Mouse (Mus musculus) CH12.LX (cell line): Measurements from ENCODE around the gene Cxcl1. TPM values are rescaled to one million over a fixed set of nuclear protein-coding genes. Genes with fewer than 3 reads are reported as not detected.

Source experiments
- DNase-seq: peaks from one replicate; pipeline ENCODE4 v3.0.0-alpha.2; 2013; ENCODE audit errors: extremely low read depth
- H3K27ac ChIP-seq: 2 replicates; pipeline ENCODE4 v1.5.1; 2012; ENCODE audit warnings: low read depth, mild to moderate bottlenecking, control low read depth, moderate library complexity; ENCODE audit not compliant: insufficient read depth
- H3K27me3 ChIP-seq: replicated peaks from 2 replicates; pipeline ENCODE3; 2012; ENCODE audit warnings: inconsistent platforms
- H3K36me3 ChIP-seq, 2 experiments: replicated peaks in 1 of 2; 2 replicates each; pipeline versions ENCODE3 to v1.6.1; 2012; ENCODE audit warnings: inconsistent platforms in 1 of 2, low read length in 1 of 2, mild to moderate bottlenecking in 1 of 2, mixed read lengths in 1 of 2, moderate library complexity in 1 of 2; ENCODE audit not compliant: control insufficient read depth in 1 of 2, insufficient read depth in 1 of 2
- H3K4me1 ChIP-seq, 2 experiments: 2 replicates each; pipeline ENCODE4 v1.6.1; 2012; ENCODE audit warnings: inconsistent platforms in 1 of 2, moderate library complexity in 1 of 2; ENCODE audit not compliant: insufficient read depth in 2 of 2, control insufficient read depth in 1 of 2
- H3K4me2 ChIP-seq: 2 replicates; pipeline ENCODE4 v1.6.1; 2012; ENCODE audit warnings: low read depth, mild to moderate bottlenecking, control low read depth; ENCODE audit not compliant: poor library complexity, insufficient read depth, severe bottlenecking
- H3K4me3 ChIP-seq, 3 experiments: fragments of 150-350 bp in 1 of 3; sonication (generic) in 1 of 3; replicated peaks in 1 of 3; 2 replicates each; pipeline versions ENCODE3 to v1.5.1; 2011 to 2012; ENCODE audit warnings: low read depth in 2 of 3, low read length in 2 of 3, mild to moderate bottlenecking in 2 of 3, moderate library complexity in 2 of 3, control low read depth in 1 of 3, improper control_type of control experiment in 1 of 3, inconsistent platforms in 1 of 3, mixed read lengths in 1 of 3; ENCODE audit not compliant: poor library complexity in 1 of 3
- H3K79me2 ChIP-seq: replicated peaks from 2 replicates; pipeline ENCODE4 v1.6.1; 2012; ENCODE audit warnings: mild to moderate bottlenecking, moderate library complexity; ENCODE audit not compliant: control insufficient read depth, poor library complexity, insufficient read depth, severe bottlenecking; ENCODE audit errors: extremely low read depth
- H3K9ac ChIP-seq: 2 replicates; pipeline ENCODE4 v1.6.1; 2012; ENCODE audit warnings: low read depth, mild to moderate bottlenecking, control low read depth, moderate library complexity; ENCODE audit not compliant: insufficient read depth
- H3K9me3 ChIP-seq: replicated peaks from 2 replicates; pipeline ENCODE3; 2012; ENCODE audit warnings: low read length, inconsistent platforms, mixed read lengths
- BHLHE40 ChIP-seq: IDR thresholded peaks from 2 replicates; pipeline ENCODE4 v1.6.1; 2011; ENCODE audit warnings: mild to moderate bottlenecking, low read depth, low read length, improper control_type of control experiment
- CHD1 ChIP-seq: IDR thresholded peaks from 2 replicates; pipeline ENCODE4 v1.6.1; 2012; ENCODE audit warnings: low read depth, low read length, improper control_type of control experiment, inconsistent platforms
- CHD2 ChIP-seq: IDR thresholded peaks from 2 replicates; pipeline ENCODE4 v1.6.1; 2011; ENCODE audit warnings: low read length, improper control_type of control experiment
- CTCF ChIP-seq, 2 experiments: IDR thresholded peaks in 1 of 2; conservative IDR thresholded peaks in 1 of 2; 2 replicates each; pipeline ENCODE4 v1.5.1; 2011 to 2012; ENCODE audit warnings: low read depth in 2 of 2, low read length in 2 of 2, improper control_type of control experiment in 1 of 2, inconsistent platforms in 1 of 2, mild to moderate bottlenecking in 1 of 2, moderate library complexity in 1 of 2
- ELF1 ChIP-seq: IDR thresholded peaks from 2 replicates; pipeline ENCODE4 v1.6.1; 2014; ENCODE audit warnings: low read depth, mild to moderate bottlenecking, inconsistent platforms, low read length, improper control_type of control experiment
- EP300 ChIP-seq: IDR thresholded peaks from 2 replicates; pipeline ENCODE4 v1.6.1; 2011; ENCODE audit warnings: low read length, improper control_type of control experiment
- GABPA ChIP-seq: IDR thresholded peaks from 2 replicates; pipeline ENCODE4 v1.6.1; 2012; ENCODE audit warnings: low read depth, low read length, improper control_type of control experiment, inconsistent platforms; ENCODE audit not compliant: insufficient replicate concordance
- IRF4 ChIP-seq: IDR thresholded peaks from 2 replicates; pipeline ENCODE4 v1.6.1; 2014; ENCODE audit warnings: low read depth, mild to moderate bottlenecking, inconsistent platforms, low read length, improper control_type of control experiment
- JUND ChIP-seq: conservative IDR thresholded peaks from 2 replicates; pipeline ENCODE4 v1.6.1; 2011; ENCODE audit warnings: low read depth, low read length, improper control_type of control experiment
- KAT2A ChIP-seq: IDR thresholded peaks from 2 replicates; pipeline ENCODE4 v1.6.1; 2012; ENCODE audit warnings: low read length, improper control_type of control experiment, inconsistent platforms; ENCODE audit not compliant: insufficient replicate concordance
- MAX ChIP-seq: IDR thresholded peaks from 2 replicates; pipeline ENCODE4 v1.6.1; 2011; ENCODE audit warnings: low read length, improper control_type of control experiment
- MAZ ChIP-seq: IDR thresholded peaks from 2 replicates; pipeline ENCODE4 v1.6.1; 2012; ENCODE audit warnings: low read depth, mild to moderate bottlenecking, inconsistent platforms, low read length, improper control_type of control experiment, moderate library complexity
- MEF2A ChIP-seq: IDR thresholded peaks from 2 replicates; pipeline ENCODE4 v1.6.1; 2014; ENCODE audit warnings: low read depth, mild to moderate bottlenecking, inconsistent platforms, low read length, improper control_type of control experiment, borderline replicate concordance
- MXI1 ChIP-seq: IDR thresholded peaks from 2 replicates; pipeline ENCODE4 v1.6.1; 2011; ENCODE audit warnings: mild to moderate bottlenecking, low read depth, low read length, improper control_type of control experiment
- NELFE ChIP-seq: IDR thresholded peaks from 2 replicates; pipeline ENCODE4 v1.6.1; 2011; ENCODE audit warnings: low read depth, low read length, improper control_type of control experiment
- NRF1 ChIP-seq: IDR thresholded peaks from 2 replicates; pipeline ENCODE4 v1.6.1; 2014; ENCODE audit warnings: low read depth, mild to moderate bottlenecking, inconsistent platforms, low read length, improper control_type of control experiment, moderate library complexity
- PAX5 ChIP-seq: IDR thresholded peaks from 2 replicates; pipeline ENCODE4 v1.6.1; 2012; ENCODE audit warnings: low read length, inconsistent platforms, mixed read lengths
- POLR2A ChIP-seq: IDR thresholded peaks from 2 replicates; pipeline ENCODE4 v1.6.1; 2011; ENCODE audit warnings: low read depth, mild to moderate bottlenecking, improper control_type of control experiment, low read length
- RAD21 ChIP-seq: IDR thresholded peaks from 2 replicates; pipeline ENCODE4 v1.6.1; 2011; ENCODE audit warnings: low read depth, mild to moderate bottlenecking, low read length, improper control_type of control experiment, moderate library complexity
- RCOR1 ChIP-seq: conservative IDR thresholded peaks from 2 replicates; pipeline ENCODE4 v1.6.1; 2012; ENCODE audit warnings: low read depth, mild to moderate bottlenecking, inconsistent platforms, low read length, improper control_type of control experiment
- SIN3A ChIP-seq: IDR thresholded peaks from 2 replicates; pipeline ENCODE4 v1.6.1; 2012; ENCODE audit warnings: low read length, improper control_type of control experiment, inconsistent platforms
- SMC3 ChIP-seq: IDR thresholded peaks from 2 replicates; pipeline ENCODE4 v1.6.1; 2011; ENCODE audit warnings: low read depth, low read length, improper control_type of control experiment
- USF1 ChIP-seq: IDR thresholded peaks from 2 replicates; pipeline ENCODE4 v1.6.1; 2014; ENCODE audit warnings: low read depth, mild to moderate bottlenecking, inconsistent platforms, low read length, improper control_type of control experiment
- USF2 ChIP-seq: conservative IDR thresholded peaks from 2 replicates; pipeline ENCODE4 v1.6.1; 2011; ENCODE audit warnings: low read depth, low read length, improper control_type of control experiment
- ZC3H11A ChIP-seq: IDR thresholded peaks from 2 replicates; pipeline ENCODE4 v1.6.1; 2012; ENCODE audit warnings: low read depth, mild to moderate bottlenecking, inconsistent platforms, low read length, improper control_type of control experiment
- ZNF384 ChIP-seq: IDR thresholded peaks from 2 replicates; pipeline ENCODE4 v1.6.1; 2012; ENCODE audit warnings: low read depth, low read length, improper control_type of control experiment, inconsistent platforms
- dilution Hi-C: fragments of 300-500 bp; cut with MboI; formaldehyde crosslinking; loops from 2 replicates; pipeline ENCODE4 v1.14.3; 2020; ENCODE audit warnings: low sequenced_read_pairs; ENCODE audit not compliant: extremely low pct_unique_long_range_greater_than_20kb, extremely low pct_ligation_motif_present
- in situ Hi-C: fragments of 300-500 bp; cut with MboI; formaldehyde crosslinking; loops from 3 replicates; pipeline ENCODE4 v1.14.3; 2019; ENCODE audit warnings: low sequenced_read_pairs, low pct_ligation_motif_present, low pct_unique_long_range_greater_than_20kb, mixed read lengths
- polyA plus RNA-seq: library from polyadenylated mRNA; unstranded; fragments of >175 nt; gene quantifications from 2 replicates; pipeline ENCODE4 v1.2.1, GENCODE M21; 2012; ENCODE audit warnings: low read depth; ENCODE audit not compliant: insufficient read length
- total RNA-seq, 2 experiments: library from RNA; depleted of rRNA; stranded (reverse); fragments of 300-350 nt in 1 of 2; fragments of >200 nt in 1 of 2; gene quantifications; 2 replicates each; pipeline ENCODE4 v1.2.3; 2012 to 2014

Cxcl1 gene
- total and polyA plus RNA-seq, 3 experiments, result not detected

DNA sequence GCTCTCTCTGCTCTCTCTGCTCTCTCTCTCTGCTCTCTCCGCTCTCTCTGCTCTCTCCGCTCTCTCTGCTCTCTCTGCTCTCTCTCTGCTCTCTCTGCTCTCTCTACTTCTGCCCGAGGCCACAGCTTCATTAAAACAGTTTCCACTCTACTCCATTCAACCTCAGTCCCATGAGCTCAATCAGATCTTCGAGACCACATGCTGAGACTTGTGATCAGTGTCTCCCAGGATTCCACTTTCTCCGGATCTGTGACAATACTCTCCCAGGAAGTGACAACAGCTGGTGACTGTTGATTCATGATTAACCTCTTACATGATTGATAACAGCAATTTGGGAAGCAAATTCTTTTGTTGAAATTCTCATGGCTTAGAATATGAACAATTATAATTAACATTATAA is 8.9 kb upstream of the Cxcl1 start:
- H3K27me3 ChIP-seq, result no peaks in the 10 kb centered on the region
- H3K4me2 ChIP-seq, result no peak overlapping the region
- H3K4me1 ChIP-seq, result no peaks in the 10 kb centered on the region
- no peak overlapping the region for H3K27ac ChIP-seq
- in situ Hi-C loops (no loop called here), dilution Hi-C loops (no loop called here)
- H3K9me3 ChIP-seq, result peaks cover 6% of the 10 kb centered on the region
- H3K9ac ChIP-seq, result no peak overlapping the region
- H3K4me3 ChIP-seq, result no peak overlapping the region
- H3K36me3 ChIP-seq, result no peaks in the 10 kb centered on the region
- TF ChIP-seq MAX (no peak), CTCF (conservative IDR thresholded peaks at IDR 0.05 in 1 of 2, IDR thresholded peaks at IDR 0.05 in 1 of 2; ENCODE audit: low read depth in 2 of 2, low read length in 2 of 2) (no peak), MEF2A (no peak), BHLHE40 (no peak), PAX5 (no peak), SIN3A (no peak), USF1 (no peak), NRF1 (no peak), ZC3H11A (no peak), USF2 (no peak), CHD1 (no peak), POLR2A (no peak), EP300 (no peak), GABPA (no peak), MAZ (no peak), ELF1 (no peak), RCOR1 (no peak), MXI1 (no peak), NELFE (no peak), ZNF384 (no peak)
- no peaks in the 10 kb centered on the region for H3K79me2 ChIP-seq
- DNase-seq, result no peak

- Histone ChIP-seq H3K36me3 (no peaks in the 10 kb centered on the region), H3K9ac (no peak overlapping the region), H3K9me3 (peaks cover 6% of the 10 kb centered on the region), H3K4me2 (no peak overlapping the region)
- in situ Hi-C loops (no loop called here), dilution Hi-C loops (no loop called here)
- TF ChIP-seq JUND (no peak), CHD1 (no peak), ZNF384 (no peak), RAD21 (no peak), NRF1 (no peak), CTCF (conservative IDR thresholded peaks at IDR 0.05 in 1 of 2, IDR thresholded peaks at IDR 0.05 in 1 of 2; ENCODE audit: low read depth in 2 of 2, low read length in 2 of 2) (no peak), BHLHE40 (no peak), SMC3 (no peak), MAX (no peak), MEF2A (no peak), KAT2A (no peak), CHD2 (no peak), NELFE (no peak), SIN3A (no peak), IRF4 (no peak)
- TF ChIP-seq, all 38 proteins: peak for 0
- H3K79me2 ChIP-seq, result no peaks in the 10 kb centered on the region
- DNase-seq, result no peak
- no peaks in the 10 kb centered on the region for H3K27me3 ChIP-seq
- H3K4me1 ChIP-seq, result no peaks in the 10 kb centered on the region
- H3K27ac ChIP-seq, result no peak overlapping the region
- H3K4me3 ChIP-seq, result no peak overlapping the region
These were observed 6.3 kb upstream of the Cxcl1 start for GRCm38 (mm10) chr5:90884628-90885242.
